Mouse (Mus musculus) forebrain, embryonic 16.5 days (tissue): ENCODE measurements at regions not wholly inside any gene's neighbourhood (a gene's known extent, or its start where the extent isn't known, plus 50 kb on each side); places are given as distances from the start of the nearest gene placed in this dataset.
"Not testable (repeated sequence)": the region's sequence is repeated elsewhere in the genome, so short reads cannot be mapped to it uniquely, and the experiment has no call there.

Source experiments
- ATAC-seq: fragments of 200-750 bp; cut with Nextera tagmentation; 2 replicates; pipeline ENCODE4 v1.8.0; 2017; ENCODE audit warnings: mild to moderate bottlenecking, moderate library complexity
- H3K27ac ChIP-seq: fragments of 300-500 bp; sonication (generic); 2 replicates; pipeline ENCODE4 v1.5.1; 2014; ENCODE audit warnings: low read length, control low read depth
- H3K27me3 ChIP-seq: fragments of 300-500 bp; sonication (generic); replicated peaks from 2 replicates; pipeline ENCODE4 v1.6.1; 2014; ENCODE audit warnings: low read length; ENCODE audit not compliant: control insufficient read depth, insufficient read depth
- H3K36me3 ChIP-seq: fragments of 300-500 bp; sonication (generic); 2 replicates; pipeline ENCODE4 v1.6.1; 2014; ENCODE audit not compliant: control insufficient read depth, insufficient read depth
- H3K4me1 ChIP-seq: fragments of 300-500 bp; sonication (generic); replicated peaks from 2 replicates; pipeline ENCODE4 v1.6.1; 2014; ENCODE audit warnings: low read length; ENCODE audit not compliant: control insufficient read depth, insufficient read depth
- H3K4me2 ChIP-seq: fragments of 300-500 bp; sonication (generic); 2 replicates; pipeline ENCODE4 v1.6.1; 2014; ENCODE audit warnings: mild to moderate bottlenecking, low read length, control low read depth
- H3K4me3 ChIP-seq: fragments of 300-500 bp; sonication (generic); replicated peaks from 2 replicates; pipeline ENCODE4 v1.5.1; 2014; ENCODE audit warnings: mild to moderate bottlenecking, low read length, control low read depth
- H3K9ac ChIP-seq: fragments of 300-500 bp; sonication (generic); replicated peaks from 2 replicates; pipeline ENCODE4 v1.6.1; 2014; ENCODE audit warnings: low read depth, low read length, control low read depth
- H3K9me3 ChIP-seq: fragments of 300-500 bp; sonication (generic); 2 replicates; pipeline ENCODE4 v1.6.1; 2016; ENCODE audit warnings: low read length; ENCODE audit not compliant: control insufficient read depth
- WGBS: fragments of 180-500 bp; shearing (Covaris S2); extraction: QIAGEN DNeasy Blood & Tissue Kit; methylation state at CpG from one replicate; pipeline ENCODE4 v1.1.7; 2014; 5-methylcytosine and 5-hydroxymethylcytosine counted together

GRCm38 (mm10) chr8:5030651-5031050, 74.5 kb downstream of the Slc10a2 start:
- no peak overlapping the region for H3K9ac ChIP-seq
- H3K4me3 ChIP-seq: no peak overlapping the region
- H3K4me1 ChIP-seq: no peaks in the 10 kb centered on the region
- no peak for ATAC-seq
- no peak overlapping the region for H3K4me2 ChIP-seq
- no peaks in the 10 kb centered on the region for H3K9me3 ChIP-seq
- no peak overlapping the region for H3K27ac ChIP-seq
- no peaks in the 10 kb centered on the region for H3K27me3 ChIP-seq
- WGBS: 71% methylated on average over 3 of the region's 3 CpGs
- no peaks in the 10 kb centered on the region for H3K36me3 ChIP-seq

GRCm38 (mm10) chr8:5012368-5012767, 92.8 kb downstream of the Slc10a2 start:
- Histone ChIP-seq H3K4me3 (no peak overlapping the region), H3K4me1 (no peaks in the 10 kb centered on the region), H3K27ac (peak overlapping the region; percentile 37; the same call in 1 of the 2 replicates), H3K36me3 (no peaks in the 10 kb centered on the region), H3K9me3 (no peaks in the 10 kb centered on the region), H3K9ac (no peak overlapping the region), H3K27me3 (no peaks in the 10 kb centered on the region), H3K4me2 (no peak overlapping the region)
- WGBS: 57% methylated on average over 1 of the region's 1 CpGs
- no peak for ATAC-seq

GRCm38 (mm10) chr8:5011771-5012170, 93.4 kb downstream of the Slc10a2 start:
- Histone ChIP-seq H3K27ac (no peak overlapping the region), H3K9me3 (no peaks in the 10 kb centered on the region), H3K9ac (no peak overlapping the region), H3K4me2 (no peak overlapping the region), H3K27me3 (no peaks in the 10 kb centered on the region), H3K4me1 (no peaks in the 10 kb centered on the region), H3K36me3 (no peaks in the 10 kb centered on the region), H3K4me3 (no peak overlapping the region)
- ATAC-seq: 0 out of 2 replicates have a peak, but pooled peaks have one; percentile 31
- WGBS: 68% methylated on average over 3 of the region's 3 CpGs

GRCm38 (mm10) chr8:5003359-5003758, 101.8 kb downstream of the Slc10a2 start:
- H3K27ac ChIP-seq, H3K4me2 ChIP-seq, H3K9me3 ChIP-seq, H3K9ac ChIP-seq, H3K27me3 ChIP-seq, H3K36me3 ChIP-seq, H3K4me3 ChIP-seq, ATAC-seq, H3K4me1 ChIP-seq: not testable (repeated sequence)
- WGBS: 89% methylated on average over 1 of the region's 1 CpGs
